Mouse (Mus musculus) cerebellum, postnatal 25 days (tissue): ENCODE results near the gene 4930442H23Rik.

Experiments
- DNase-seq, 2 experiments: peaks; one replicate each; pipeline ENCODE4 v3.0.0; 2021; ENCODE audit warnings: mixed read lengths in 2 of 2

4930442H23Rik gene

DNA sequence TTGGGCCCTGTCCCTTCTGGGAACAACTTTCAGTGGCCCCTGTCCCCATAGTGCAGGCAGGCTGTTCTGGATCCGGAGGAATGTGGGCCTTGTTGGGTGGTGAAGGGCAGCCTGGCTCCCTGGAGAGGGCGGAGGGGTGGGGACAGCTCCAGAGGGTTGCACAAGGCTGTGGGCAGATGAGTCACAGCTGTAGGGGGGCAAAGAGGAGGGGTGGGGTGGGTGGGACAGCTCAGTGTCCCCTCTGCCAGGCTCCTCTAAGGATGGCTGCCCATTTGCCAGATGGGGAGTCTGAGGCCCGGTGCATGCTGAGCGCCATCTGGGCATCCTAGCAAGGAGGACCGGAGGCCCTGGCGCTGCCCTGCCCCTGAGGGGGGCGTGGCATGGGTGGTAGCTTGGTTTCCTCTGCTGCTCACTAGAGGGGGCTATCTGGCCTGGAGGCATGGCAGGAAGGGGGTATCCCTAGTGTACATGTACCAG, 40.5 kb downstream of the 4930442H23Rik start:
- DNase-seq = peak; percentile 72 to 81

DNA sequence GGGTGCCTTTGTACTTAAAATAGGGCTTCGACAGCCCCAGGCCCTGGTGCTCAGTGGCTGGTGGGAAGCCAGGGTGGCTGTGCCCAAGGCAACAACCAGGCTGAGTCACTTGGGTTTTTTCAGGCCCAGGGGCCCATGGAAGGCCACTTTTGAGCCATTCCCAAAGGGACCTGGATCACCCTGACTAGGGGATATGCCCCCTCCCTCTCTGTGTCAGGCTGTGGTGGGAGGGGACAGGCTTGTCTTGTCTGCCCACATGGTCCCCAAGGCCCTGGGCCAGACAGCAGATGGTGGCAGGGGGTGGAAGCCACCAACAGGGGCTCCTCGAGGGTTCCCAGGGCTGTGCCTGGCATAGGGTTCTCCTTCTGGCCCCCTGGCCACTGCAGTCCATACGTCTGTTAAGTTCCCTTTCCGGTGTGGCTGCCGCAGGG, 41.1 kb downstream of the 4930442H23Rik start:
- peak; percentile 66 to 71 for DNase-seq

DNA sequence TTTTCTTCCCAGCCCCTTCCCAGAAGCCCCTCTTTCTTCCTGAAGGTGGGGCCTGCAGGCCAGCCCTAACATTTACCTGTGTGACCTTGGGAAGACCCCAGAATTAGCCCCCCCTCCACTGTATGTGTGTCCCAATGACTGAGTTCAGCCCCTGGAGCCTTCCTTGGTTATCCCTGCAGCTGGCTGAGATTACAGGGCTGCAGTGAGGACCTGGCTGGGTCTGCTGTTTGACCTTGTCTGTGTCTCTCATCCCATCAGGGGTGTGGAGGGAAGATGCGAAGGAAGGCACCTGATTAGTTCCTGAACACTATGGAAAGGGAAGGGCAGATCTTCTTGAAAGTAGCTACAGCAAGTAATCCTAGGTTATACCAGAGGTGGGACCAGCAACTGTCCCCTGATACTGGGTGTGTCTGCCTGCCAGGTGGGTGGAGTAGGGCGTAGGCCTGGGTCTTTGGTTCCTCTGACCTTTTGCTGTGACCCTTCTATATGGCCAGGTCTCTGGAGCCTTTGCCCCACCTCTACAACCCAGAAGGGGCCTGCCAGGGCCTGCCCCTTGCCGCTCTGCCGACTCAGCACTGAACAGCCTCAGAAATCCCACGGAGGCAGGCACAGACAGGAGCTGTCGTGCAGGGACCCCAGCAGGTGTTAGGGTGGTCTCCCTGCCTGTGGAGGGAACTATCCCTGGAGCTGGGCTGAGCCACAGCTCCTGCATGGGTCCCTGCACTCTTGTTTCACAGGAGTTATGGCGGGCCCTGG, 42.0 kb downstream of the 4930442H23Rik start:
- peak in 1 of 2 experiments; percentile 40 for DNase-seq

DNA sequence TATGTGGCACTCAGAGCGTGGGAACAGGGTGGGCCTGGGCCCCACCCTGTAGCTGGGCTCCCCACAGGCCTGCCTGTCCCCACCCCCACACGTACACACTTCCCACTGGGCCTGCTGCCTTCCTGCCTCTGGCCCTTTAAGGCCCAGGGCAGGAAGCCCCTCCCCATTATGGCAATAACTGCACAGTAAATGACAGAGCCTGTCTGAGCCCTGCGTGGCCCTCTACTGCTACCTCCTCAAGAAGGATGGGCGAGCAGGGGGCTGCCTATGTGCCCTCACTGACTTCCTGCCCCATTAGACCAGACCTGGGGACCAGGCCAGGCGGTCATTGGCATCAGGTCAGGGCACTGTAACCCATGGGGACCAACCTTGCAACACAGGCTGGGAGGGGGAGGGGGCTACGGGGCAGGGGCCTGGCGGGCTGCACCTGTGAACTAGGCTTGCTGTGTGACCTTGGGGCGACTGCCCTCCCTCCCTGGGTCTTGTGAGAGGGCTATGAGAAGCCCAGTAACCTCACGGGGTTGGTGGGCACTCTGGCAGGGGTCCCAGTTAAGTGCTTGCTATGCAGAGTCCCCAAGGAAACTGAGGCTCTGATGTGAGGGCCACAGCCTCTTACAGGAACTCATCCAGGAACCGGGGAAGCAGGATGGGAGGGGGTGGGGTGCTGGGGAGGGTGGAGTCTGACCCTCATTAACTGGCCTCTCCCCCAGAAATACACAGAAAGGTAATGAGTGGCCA, 42.8 kb downstream of the 4930442H23Rik start:
- DNase-seq = peak in 1 of 2 experiments; percentile 54

GRCm38 (mm10) chr10:81140005-81140404, 43.6 kb downstream of the 4930442H23Rik start:
- DNase-seq = peak; percentile 74 to 82

DNA sequence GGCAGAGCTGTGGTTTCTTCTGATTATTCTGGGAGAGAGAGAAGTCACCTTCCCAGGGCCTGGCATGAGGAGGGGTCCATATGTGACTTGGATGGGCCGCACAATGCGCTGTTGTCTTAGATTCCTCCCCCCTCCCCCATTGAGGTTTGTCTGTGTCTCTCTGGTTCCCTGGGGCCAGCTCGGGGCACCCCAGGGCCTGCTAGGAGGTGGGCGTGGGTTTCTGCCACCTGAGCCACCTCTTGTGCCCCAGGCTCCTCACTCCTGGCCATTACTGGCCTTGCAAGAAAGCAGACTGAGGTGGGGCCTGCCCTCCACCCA, 44.2 kb downstream of the 4930442H23Rik start:
- peak in 1 of 2 experiments; percentile 43 for DNase-seq

DNA sequence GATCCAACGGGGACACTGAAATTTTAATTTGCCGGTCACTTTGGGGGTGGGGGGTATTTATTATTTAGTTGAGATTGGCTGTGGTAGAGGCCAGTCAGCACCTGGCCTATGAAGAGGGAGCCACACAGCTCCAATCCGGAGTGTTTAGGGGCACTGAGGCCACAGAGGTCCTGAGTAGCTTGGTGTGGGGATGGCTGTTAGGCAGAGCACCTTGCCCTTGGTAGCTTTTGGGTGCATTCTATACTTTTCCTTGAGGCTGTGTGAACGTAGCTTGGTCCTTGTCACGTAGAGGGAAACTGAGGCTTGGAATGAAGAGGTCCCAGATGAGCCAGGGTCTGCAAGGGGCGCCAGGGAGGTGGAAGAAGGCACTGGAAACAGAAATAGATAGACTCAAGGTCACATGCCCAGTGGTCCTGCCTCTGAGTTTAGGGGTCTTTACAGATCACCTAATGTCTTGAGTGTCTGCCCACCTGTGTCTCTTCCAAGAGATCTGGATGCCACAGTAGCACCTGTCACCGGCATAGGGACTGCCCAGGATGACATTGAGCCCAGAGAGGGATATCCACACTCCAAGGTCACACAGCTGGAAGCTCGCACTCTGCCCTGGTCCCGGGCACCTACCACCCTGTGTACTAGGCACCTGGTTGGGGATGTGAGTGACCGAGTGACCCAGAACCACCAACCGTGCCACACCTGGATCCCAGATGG, 44.7 kb downstream of the 4930442H23Rik start:
- peak in 1 of 2 experiments; percentile 48 for DNase-seq

DNA sequence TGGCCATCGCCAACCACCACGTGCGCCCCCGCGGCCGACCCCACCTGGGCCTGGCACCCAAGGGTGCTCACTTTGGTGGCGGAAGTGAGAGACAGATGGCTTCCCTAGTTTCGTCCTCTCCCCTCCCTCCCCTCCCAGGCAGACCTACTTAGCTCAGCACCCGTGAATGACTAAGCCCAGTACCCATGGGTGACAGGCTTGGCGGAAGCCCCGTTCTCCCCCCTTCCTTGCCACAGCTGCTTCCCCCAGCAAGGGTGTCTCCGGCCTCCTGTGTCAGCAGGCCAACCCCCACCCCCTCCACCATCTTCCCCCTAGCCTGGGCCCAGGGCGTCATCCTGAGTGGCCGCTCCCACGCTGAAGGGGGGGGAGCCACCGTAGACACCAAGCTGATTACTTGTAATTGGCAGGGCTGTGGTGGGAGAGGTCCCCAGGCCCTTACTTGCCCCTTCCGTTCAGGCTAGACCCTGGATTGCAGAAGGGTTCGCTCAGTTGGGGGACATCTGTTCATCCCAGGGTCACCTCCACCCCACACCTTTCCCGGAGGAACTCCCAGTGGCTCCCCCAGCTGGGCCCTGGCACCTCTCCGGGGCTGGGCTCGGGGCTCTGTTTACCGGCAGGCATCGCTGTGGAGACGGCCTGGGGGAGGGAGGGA, 45.4 kb downstream of the 4930442H23Rik start:
- peak; percentile 68 to 78 for DNase-seq

- peak; percentile 100 for DNase-seq
Measured at GRCm38 (mm10) chr10:81137252-81138130, 46.2 kb downstream of the 4930442H23Rik start.

DNA sequence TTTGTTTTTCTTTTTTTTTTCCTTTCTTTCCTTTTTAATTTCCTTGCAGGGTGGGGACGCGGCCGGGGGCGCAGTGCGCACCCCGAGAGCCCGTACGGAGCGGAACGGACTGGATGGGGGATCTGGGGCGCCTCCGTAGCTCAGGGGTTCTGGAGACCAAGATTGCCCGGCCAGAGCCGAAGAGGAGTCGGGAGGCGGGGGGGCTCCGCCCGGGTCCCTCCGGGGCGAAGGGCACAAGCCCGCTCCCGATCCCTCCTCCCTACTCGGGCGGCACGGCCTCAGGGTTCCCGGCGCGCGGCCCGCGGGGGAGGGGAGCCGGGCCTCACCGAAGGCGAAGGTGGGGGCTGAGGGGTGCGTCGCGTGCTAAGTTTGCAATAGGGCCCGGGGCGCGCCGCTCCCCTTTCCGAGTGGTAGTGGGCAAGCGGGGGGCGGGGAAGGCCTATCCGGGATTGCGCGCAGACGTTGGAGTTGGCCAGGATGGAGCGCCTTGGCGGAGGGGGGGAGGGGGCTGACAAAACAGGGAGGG, 46.9 kb downstream of the 4930442H23Rik start:
- DNase-seq = peak; percentile 86 to 89

DNA sequence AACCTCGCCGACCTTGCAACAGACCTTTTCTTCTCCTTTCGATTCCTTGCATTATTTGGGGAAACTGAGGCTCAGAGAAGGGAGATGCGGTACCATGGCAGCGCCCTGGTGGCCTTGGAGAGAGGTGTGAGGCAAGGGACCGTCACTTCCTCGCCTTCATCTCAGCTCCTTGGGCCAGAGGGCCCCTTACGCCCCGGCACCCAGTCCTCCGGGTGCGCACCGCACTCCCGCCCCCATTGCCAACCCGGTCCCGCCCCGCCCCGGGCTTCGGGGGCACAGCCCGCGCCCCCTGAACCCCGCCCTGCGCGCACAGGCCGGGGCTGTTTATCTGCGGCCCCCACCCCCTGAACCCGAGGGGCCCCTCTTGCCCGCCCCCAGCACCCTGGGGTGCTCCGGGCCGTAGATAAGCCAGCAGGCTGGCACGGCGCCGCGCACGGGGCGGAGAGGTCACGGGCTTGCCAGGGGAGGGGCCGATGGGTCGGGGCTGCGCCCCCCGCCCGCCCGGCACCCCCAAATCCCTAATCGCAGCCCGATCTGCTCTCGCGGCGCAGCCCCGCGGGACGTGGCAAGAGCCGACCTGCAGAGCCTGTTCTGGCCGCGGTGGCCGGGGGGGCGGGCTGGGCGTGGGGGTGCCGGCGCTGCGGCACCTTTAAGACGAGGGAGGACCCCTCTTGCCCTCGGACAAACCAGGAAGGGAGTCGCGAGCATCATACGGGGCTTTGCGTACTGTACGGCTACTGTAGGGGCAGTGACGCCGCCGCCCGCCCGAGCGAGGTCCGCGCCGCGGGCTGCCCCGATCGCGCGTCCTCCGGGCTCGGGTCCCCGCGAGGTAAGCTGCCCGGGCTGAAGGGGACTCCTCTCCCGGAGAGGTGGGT, 47.6 kb downstream of the 4930442H23Rik start:
- peak; percentile 82 to 85 for DNase-seq

GRCm38 (mm10) chr10:81134966-81135681, 48.5 kb downstream of the 4930442H23Rik start, which contains the start of gene Zbtb7a:
Gene Zbtb7a (plus strand): TSS chr10:81135220.
- peak; percentile 55 to 68 for DNase-seq

GRCm38 (mm10) chr10:81134181-81134587, 49.5 kb downstream of the 4930442H23Rik start:
- DNase-seq = peak in 1 of 2 experiments; percentile 61
